Mouse (Mus musculus) heart, postnatal 0 days (tissue): ENCODE data around the gene Zfp410.

Experiments
- CTCF ChIP-seq: IDR thresholded peaks from 2 replicates; pipeline ENCODE4 v1.5.1; 2016; ENCODE audit warnings: antibody characterized with exemption, control low read depth, low read depth
- EP300 ChIP-seq: IDR thresholded peaks from 2 replicates; pipeline ENCODE4 v1.6.1; 2016; ENCODE audit warnings: antibody characterized with exemption, low read depth

- TF ChIP-seq CTCF (no peak), EP300 (no peak)
Observed at GRCm38 (mm10) chr12:84371647-84372046, 55.0 kb downstream of the Zfp410 start.
